ENCODE assay signal across 9 mouse cellular contexts in genomic region chr6:31597136-31597460, GRCm38 (mm10). TPM values are rescaled to one million over a fixed set of nuclear protein-coding genes. Genes with fewer than 3 reads are reported as not detected.
DNase-seq lines count a peak whose midpoint lies in the region; ATAC-seq lines count a peak whose summit lies in the region.
"Had no signal": no experiment of that assay in that cellular context is flagged by ENCODE, and none has a peak within 500 bp of the region (broad histone marks: within the 10 kb centered on the region; RNA-seq: fewer than 3 reads in every experiment).

No protein-coding gene starts in this region.

- H3K4me3 ChIP-seq in liver, embryonic 11.5 days (ENCODE audit: low read depth, low read length) = no peak overlapping the region
- no peak overlapping the region for H3K4me3 ChIP-seq in forebrain, embryonic 13.5 days
- no peak overlapping the region for H3K4me3 ChIP-seq in intestine, embryonic 14.5 days (ENCODE audit: low read depth, low read length)
- no peak overlapping the region for H3K4me3 ChIP-seq in neural tube, embryonic 14.5 days (ENCODE audit: low read depth, low read length)
- H3K4me3 ChIP-seq: liver, embryonic 15.5 days had no signal

- peak overlapping the region; percentile 32; the same call in 1 of the 2 replicates for H3K27ac ChIP-seq in liver, embryonic 11.5 days (ENCODE audit: low read depth, low read length)
- H3K27ac ChIP-seq in forebrain, embryonic 13.5 days = peak overlapping the region; percentile 95
- peak overlapping the region; percentile 57 for H3K27ac ChIP-seq in intestine, embryonic 14.5 days (ENCODE audit: low read depth)
- H3K27ac ChIP-seq in neural tube, embryonic 14.5 days (ENCODE audit: low read depth, low read length) = peak overlapping the region; percentile 77; the same call in 1 of the 2 replicates
- H3K27ac ChIP-seq: liver, embryonic 15.5 days had no signal

- peaks cover 43% of the 10 kb centered on the region for H3K4me1 ChIP-seq in liver, embryonic 11.5 days (replicated peaks; ENCODE audit: control insufficient read depth, insufficient read depth, low read length)
- H3K4me1 ChIP-seq in forebrain, embryonic 13.5 days = peaks cover 60% of the 10 kb centered on the region
- H3K4me1 ChIP-seq in intestine, embryonic 14.5 days (replicated peaks; ENCODE audit: control insufficient read depth, insufficient read depth, low read length) = no peaks in the 10 kb centered on the region; the same call in 1 of the 2 replicates
- H3K4me1 ChIP-seq in neural tube, embryonic 14.5 days (ENCODE audit: control insufficient read depth, insufficient read depth, low read length) = peaks cover 14% of the 10 kb centered on the region

- no peaks in the 10 kb centered on the region for H3K27me3 ChIP-seq in liver, embryonic 11.5 days (replicated peaks; ENCODE audit: control insufficient read depth, insufficient read depth, low read length)
- H3K27me3 ChIP-seq in forebrain, embryonic 13.5 days = no peaks in the 10 kb centered on the region
- no peaks in the 10 kb centered on the region for H3K27me3 ChIP-seq in intestine, embryonic 14.5 days (replicated peaks; ENCODE audit: control insufficient read depth, insufficient read depth, low read length)
- H3K27me3 ChIP-seq in neural tube, embryonic 14.5 days (ENCODE audit: control insufficient read depth, insufficient read depth, low read length) = no peaks in the 10 kb centered on the region

- no peak for DNase-seq in liver, embryonic 11.5 days (ENCODE audit: low spot score)
- no peak for DNase-seq in liver
- no peak for DNase-seq in intestine, embryonic 14.5 days (ENCODE audit: low spot score)
- DNase-seq in adrenal gland, postnatal 36 days = no peak
- DNase-seq in cerebellum, adult 11-12 months = no peak
- DNase-seq: kidney, adult 9 months had no signal

- no peak for ATAC-seq in liver, embryonic 11.5 days (replicated peaks; ENCODE audit: low FRiP score)
- ATAC-seq in forebrain, embryonic 13.5 days = no peak
- ATAC-seq in intestine, embryonic 14.5 days (replicated peaks; ENCODE audit: low FRiP score, low TSS enrichment, low read depth) = no peak
- ATAC-seq in neural tube, embryonic 14.5 days (ENCODE audit: low read depth) = no peak; the same call in 1 of the 2 replicates

- no peak overlapping the region for H3K4me2 ChIP-seq in liver, embryonic 11.5 days
- H3K4me2 ChIP-seq in forebrain, embryonic 13.5 days = peak overlapping the region; percentile 49
- H3K4me2 ChIP-seq in intestine, embryonic 14.5 days (ENCODE audit: low read length) = peak overlapping the region; percentile 21; the same call in 1 of the 2 replicates
- H3K4me2 ChIP-seq in neural tube, embryonic 14.5 days (ENCODE audit: low read depth, low read length) = peak overlapping the region; percentile 4; the same call in 1 of the 2 replicates
- H3K4me2 ChIP-seq: liver, embryonic 15.5 days had no signal

- H3K9ac ChIP-seq in liver, embryonic 11.5 days (ENCODE audit: low read depth, low read length) = no peak overlapping the region
- H3K9ac ChIP-seq in forebrain, embryonic 13.5 days = peak overlapping the region; percentile 50
- no peak overlapping the region for H3K9ac ChIP-seq in intestine, embryonic 14.5 days (ENCODE audit: low read length)
- peak overlapping the region; percentile 17; the same call in 1 of the 2 replicates for H3K9ac ChIP-seq in neural tube, embryonic 14.5 days (replicated peaks; ENCODE audit: low read depth, low read length)
- H3K9ac ChIP-seq: liver, embryonic 15.5 days had no signal

- H3K9me3 ChIP-seq in liver, embryonic 11.5 days (ENCODE audit: control insufficient read depth, low read length) = no peaks in the 10 kb centered on the region
- H3K9me3 ChIP-seq in forebrain, embryonic 13.5 days (replicated peaks) = no peaks in the 10 kb centered on the region
- no peaks in the 10 kb centered on the region for H3K9me3 ChIP-seq in intestine, embryonic 14.5 days (ENCODE audit: control insufficient read depth, low read length)
- H3K9me3 ChIP-seq in neural tube, embryonic 14.5 days (ENCODE audit: control insufficient read depth, low read length) = no peaks in the 10 kb centered on the region
- H3K9me3 ChIP-seq: liver, embryonic 15.5 days had no signal

- no peaks in the 10 kb centered on the region for H3K36me3 ChIP-seq in liver, embryonic 11.5 days (ENCODE audit: control insufficient read depth, insufficient read depth, low read length)
- H3K36me3 ChIP-seq in forebrain, embryonic 13.5 days (ENCODE audit: poor library complexity, severe bottlenecking) = no peaks in the 10 kb centered on the region
- no peaks in the 10 kb centered on the region for H3K36me3 ChIP-seq in intestine, embryonic 14.5 days (ENCODE audit: control insufficient read depth, insufficient read depth, low read length)
- no peaks in the 10 kb centered on the region for H3K36me3 ChIP-seq in neural tube, embryonic 14.5 days (ENCODE audit: control insufficient read depth, insufficient read depth, low read length)
- H3K36me3 ChIP-seq: liver, embryonic 15.5 days had no signal

- 62% methylated on average over 4 of the region's 4 CpGs for WGBS in liver, embryonic 11.5 days
- WGBS in forebrain, embryonic 13.5 days = 9% methylated on average over 4 of the region's 4 CpGs
- WGBS in intestine, embryonic 14.5 days = 23% methylated on average over 4 of the region's 4 CpGs
- WGBS in neural tube, embryonic 14.5 days = 5% methylated on average over 4 of the region's 4 CpGs

RNA-seq across cellular contexts. Expression of gene Podxl, which starts 33.3 kb away (rescaled TPM):
- 27.8 and 29.1 TPM in 2 replicates for polyA plus RNA-seq in liver, embryonic 11.5 days (2014; fragmentation: Nextera tagmentation; extraction: Ambion mirVana)
- polyA plus RNA-seq in forebrain, embryonic 13.5 days (2015; fragmentation: Nextera tagmentation; extraction: Ambion mirVana) = 13.2 and 15.9 TPM in 2 replicates
- polyA plus RNA-seq in intestine, embryonic 14.5 days (2014; fragmentation: Nextera tagmentation; extraction: Ambion mirVana) = 38.9 and 41.1 TPM in 2 replicates
- 7.1 and 9.0 TPM in 2 replicates for polyA plus RNA-seq in neural tube, embryonic 14.5 days (2014; fragmentation: Nextera tagmentation; extraction: Ambion mirVana)
- 10 to 100 TPM; 39.4 to 59.5 TPM for total RNA-seq in adrenal gland, postnatal 36 days (2021)

Comparison
In these comparisons a context has a peak if more than half of its experiments do, and no peak if none do; other contexts are left out.
1. H3K27ac ChIP-seq: peak in every context shown above with its lines; median percentile 95 in forebrain, embryonic 13.5 days; 77 in neural tube, embryonic 14.5 days; 57 in intestine, embryonic 14.5 days; 32 in liver, embryonic 11.5 days.
2. H3K9ac ChIP-seq: peak in forebrain, embryonic 13.5 days (single experiment) and neural tube, embryonic 14.5 days (single experiment); none in liver, embryonic 11.5 days (single experiment) and intestine, embryonic 14.5 days (single experiment).